Mouse (Mus musculus): Measurements from ENCODE around the gene Fam229a. TPM values are rescaled to one million over a fixed set of nuclear protein-coding genes. Genes with fewer than 3 reads are reported as not detected.
"Not testable (repeated sequence)": the region's sequence is repeated elsewhere in the genome, so short reads cannot be mapped to it uniquely, and the experiment has no call there.

Gene Fam229a
- total RNA-seq, 2 experiments from 2014 or later = not detected

- H3K27ac ChIP-seq = peak within 1 kb of the TSS; percentile 49
- TF ChIP-seq CTCF (IDR thresholded peaks at IDR 0.05) = no peak
- DNase-seq = peak; percentile 78
- H3K4me3 ChIP-seq = peak within 1 kb of the TSS; percentile 79
- intact Hi-C loops (cut with DNase I) = no loop called here
These were observed 22.2 kb downstream of the Fam229a start, which contains the start of gene Marcksl1 for GRCm38 (mm10) chr4:129513086-129513767. TSS of gene Marcksl1 (plus strand) at chr4:129513581.

GRCm38 (mm10) chr4:129513891-129514290, 22.9 kb downstream of the Fam229a start:
- DNase-seq = no peak
- peak overlapping the region; percentile 49 for H3K27ac ChIP-seq
- intact Hi-C loops (cut with DNase I) = no loop called here
- peak overlapping the region; percentile 79 for H3K4me3 ChIP-seq
- no peak for TF ChIP-seq CTCF (IDR thresholded peaks at IDR 0.05)

DNA sequence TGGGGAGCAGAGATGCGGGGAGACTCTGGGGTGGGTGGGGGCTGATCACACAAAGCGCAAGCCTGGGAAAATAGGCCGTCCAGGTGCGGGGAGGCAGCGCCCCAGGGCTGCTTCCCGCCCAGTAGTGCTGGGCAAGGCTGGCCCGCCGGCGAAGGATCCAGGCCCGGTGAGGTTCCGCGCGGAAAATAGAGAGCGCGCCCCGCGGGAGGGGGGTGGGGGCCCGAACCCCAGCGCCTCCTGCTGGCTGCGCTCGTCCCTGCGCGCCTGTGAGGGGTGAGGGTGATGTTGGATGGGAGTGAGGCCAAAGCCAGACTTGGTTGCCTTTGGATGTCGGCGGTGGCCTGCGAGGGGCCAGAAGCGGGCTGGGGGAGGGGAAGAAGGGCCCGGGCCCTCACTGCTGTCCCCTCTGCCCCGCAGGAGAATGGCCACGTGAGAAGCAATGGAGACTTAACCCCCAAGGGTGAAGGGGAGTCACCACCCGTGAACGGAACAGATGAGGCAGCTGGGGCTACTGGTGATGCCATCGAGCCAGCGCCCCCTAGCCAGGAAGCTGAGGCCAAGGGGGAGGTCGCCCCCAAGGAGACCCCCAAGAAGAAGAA, 23.4 kb downstream of the Fam229a start:
- TF ChIP-seq CTCF (IDR thresholded peaks at IDR 0.05) = peak; percentile 68
- intact Hi-C loops (cut with DNase I) = no loop called here
- peak overlapping the region; percentile 48 for H3K27ac ChIP-seq
- peak overlapping the region; percentile 79 for H3K4me3 ChIP-seq
- DNase-seq = peak; percentile 53

DNA sequence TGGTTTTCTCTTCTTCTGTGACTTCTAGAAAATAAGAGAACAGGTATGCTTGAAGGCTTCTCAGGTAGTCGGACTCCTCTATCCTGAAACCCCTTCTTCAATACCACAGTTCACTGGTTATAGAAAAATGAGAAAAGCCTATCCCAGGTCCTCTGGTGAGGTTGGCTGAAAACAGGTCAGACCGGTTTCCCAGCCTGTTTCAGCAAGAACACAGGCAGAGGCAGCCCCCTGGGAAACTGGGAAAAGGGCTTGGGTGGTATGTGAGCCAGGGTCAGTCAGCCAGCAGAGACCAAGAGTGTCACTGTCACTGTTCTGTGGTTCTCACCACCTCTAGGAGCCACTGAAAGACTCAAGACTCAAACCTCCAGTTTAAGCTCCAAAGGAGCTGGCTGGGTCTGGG, 25.9 kb downstream of the Fam229a start:
- Histone ChIP-seq H3K27ac (no peak overlapping the region), H3K4me3 (no peak overlapping the region)
- no peak for DNase-seq
- TF ChIP-seq CTCF (IDR thresholded peaks at IDR 0.05) = no peak
- intact Hi-C loops (cut with DNase I) = no loop called here

GRCm38 (mm10) chr4:129518519-129518918, 27.5 kb downstream of the Fam229a start:
- H3K4me3 ChIP-seq = no peak overlapping the region
- H3K27ac ChIP-seq = no peak overlapping the region
- intact Hi-C loops (cut with DNase I) = no loop called here
- no peak for DNase-seq
- TF ChIP-seq CTCF (IDR thresholded peaks at IDR 0.05) = no peak

DNA sequence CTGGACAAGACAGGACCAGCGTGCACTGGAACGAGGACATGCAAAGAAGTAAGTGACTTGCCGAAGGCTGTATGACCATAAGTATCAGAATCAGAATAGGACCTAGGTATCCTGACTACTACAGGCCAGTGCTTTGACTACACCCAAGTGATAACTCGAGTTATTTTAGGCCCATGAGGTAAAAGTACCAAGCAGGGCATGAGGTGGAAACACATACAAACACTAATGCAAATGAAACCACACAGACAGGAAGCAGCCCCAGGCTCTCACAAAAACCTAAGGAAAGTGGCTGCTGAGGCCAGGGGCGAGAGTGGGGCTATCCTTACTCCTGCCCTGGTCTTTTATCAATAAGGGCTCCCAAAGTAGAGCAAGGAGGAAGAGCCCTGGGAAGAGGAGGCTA, 34.3 kb downstream of the Fam229a start:
- no peak for DNase-seq
- no peak for TF ChIP-seq CTCF (IDR thresholded peaks at IDR 0.05)
- intact Hi-C loops (cut with DNase I) = no loop called here
- Histone ChIP-seq H3K27ac (no peak overlapping the region), H3K4me3 (no peak overlapping the region)

GRCm38 (mm10) chr4:129525889-129526288, 34.9 kb downstream of the Fam229a start:
- TF ChIP-seq CTCF (IDR thresholded peaks at IDR 0.05) = no peak
- H3K4me3 ChIP-seq = no peak overlapping the region
- H3K27ac ChIP-seq = no peak overlapping the region
- intact Hi-C loops (cut with DNase I) = no loop called here
- DNase-seq = no peak

DNA sequence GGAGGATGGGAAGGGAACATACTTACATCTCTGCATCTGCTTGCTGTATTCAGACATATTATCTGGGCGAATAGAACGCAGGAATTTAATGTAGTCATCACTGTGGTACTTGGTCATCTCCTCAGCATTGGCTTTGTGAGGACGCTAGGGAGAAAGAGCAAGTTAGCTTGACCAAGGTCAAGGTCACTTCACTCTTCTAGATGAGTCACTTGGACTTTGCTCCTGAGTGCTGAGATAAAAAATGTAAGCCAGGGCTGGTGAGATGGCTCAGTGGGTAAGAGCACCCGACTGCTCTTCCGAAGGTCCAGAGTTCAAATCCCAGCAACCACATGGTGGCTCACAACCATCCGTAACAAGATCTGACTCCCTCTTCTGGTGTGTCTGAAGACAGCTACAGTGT, 37.9 kb downstream of the Fam229a start:
- H3K27ac ChIP-seq; DNase-seq; H3K4me3 ChIP-seq; intact Hi-C loops (cut with DNase I): not testable (repeated sequence)

DNA sequence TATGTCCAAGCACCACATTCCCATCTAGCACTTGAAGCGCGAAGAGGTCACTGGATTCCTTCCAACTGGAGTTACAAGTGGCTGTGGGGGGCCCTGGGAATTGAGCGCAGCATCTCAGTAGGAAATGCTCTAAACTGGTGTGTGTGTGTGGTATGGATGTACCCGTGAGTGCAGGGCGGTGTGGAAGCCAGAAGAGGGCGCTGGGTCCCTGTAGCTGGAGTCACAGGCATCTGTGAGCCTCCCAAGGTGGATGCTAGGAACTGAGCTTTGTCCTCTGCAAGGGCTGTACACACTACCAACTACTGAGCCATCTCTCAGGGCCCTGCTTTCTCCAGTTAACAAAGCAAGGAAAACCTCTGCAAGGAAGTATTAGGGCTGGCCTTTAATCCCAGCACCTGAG, 49.0 kb downstream of the Fam229a start:
- no peak for DNase-seq
- intact Hi-C loops (cut with DNase I) = loop anchor here (2.0 kb wide), 1 partner anchor 69 kb away; no protein-coding TSS in a partner anchor
- H3K27ac ChIP-seq = no peak overlapping the region
- H3K4me3 ChIP-seq = no peak overlapping the region
- peak; percentile 32; the same call in 1 of the 2 replicates for TF ChIP-seq CTCF (IDR thresholded peaks at IDR 0.05)

Other genes with a start within 250 kb of the Fam229a start
- 1 to 10 TPM; 2.0 to 2.1 TPM for gene C77080, start 229.8 kb upstream of the Fam229a start, total RNA-seq (2021)
- gene Sync, start 203.6 kb upstream of the Fam229a start, total RNA-seq (2021) = 10 to 100 TPM; 39.9 to 46.5 TPM
- 10 to 100 TPM; 38.5 to 46.9 TPM for gene Rbbp4, start 155.8 kb upstream of the Fam229a start, total RNA-seq (2021)
- gene Zbtb8os, start 155.5 kb upstream of the Fam229a start, total RNA-seq (2021) = 10 to 100 TPM; 24.8 to 28.9 TPM
- 1 to 10 TPM in 1 of 2 experiments, under 1 TPM in 1; 0.61 to 1.3 TPM for gene Zbtb8a, start 113.1 kb upstream of the Fam229a start, total RNA-seq (2021)
- not detected for gene Zbtb8b, start 50.3 kb upstream of the Fam229a start, total RNA-seq (2021)
- gene Bsdc1, start 29.6 kb upstream of the Fam229a start, total RNA-seq (2021) = 10 to 100 TPM; 34.8 to 36.4 TPM
- gene Tssk3, start 168 bp upstream of the Fam229a start, total RNA-seq (2021) = not detected
- 1 to 10 TPM in 1 of 2 experiments, under 1 TPM in 1; 0.69 to 1.1 TPM for gene Marcksl1, start 22.4 kb downstream of the Fam229a start, total RNA-seq (2021)
- 10 to 100 TPM in 1 of 2 experiments, 1 to 10 TPM in 1; 9.1 to 10.6 TPM for gene Hdac1, start 51.5 kb downstream of the Fam229a start, total RNA-seq (2021)
- not detected for gene Lck, start 82.5 kb downstream of the Fam229a start, total RNA-seq (2021)
- gene Fam167b, start 87.4 kb downstream of the Fam229a start, total RNA-seq (2021) = not detected
- gene Eif3i, start 109.5 kb downstream of the Fam229a start, total RNA-seq (2021) = 100 to 1,000 TPM; 134 to 137 TPM
- 10 to 100 TPM; 29.8 to 31.9 TPM for gene Tmem234, start 109.5 kb downstream of the Fam229a start, total RNA-seq (2021)
- gene Dcdc2b, start 123.1 kb downstream of the Fam229a start, total RNA-seq (2021) = 1 to 10 TPM in 1 of 2 experiments, under 1 TPM in 1; 0.77 to 3.1 TPM
- 10 to 100 TPM in 1 of 2 experiments, 1 to 10 TPM in 1; 9.0 to 10.8 TPM for gene Iqcc, start 127.9 kb downstream of the Fam229a start, total RNA-seq (2021)
- gene Ccdc28b, start 132.8 kb downstream of the Fam229a start, total RNA-seq (2021) = 10 to 100 TPM; 31.1 to 38.4 TPM
- 10 to 100 TPM; 19.7 to 21.1 TPM for gene Txlna, start 149.9 kb downstream of the Fam229a start, total RNA-seq (2021)
- 10 to 100 TPM; 80.9 to 85.9 TPM for gene Kpna6, start 181.6 kb downstream of the Fam229a start, total RNA-seq (2021)
- gene Tmem39b, start 205.6 kb downstream of the Fam229a start, total RNA-seq (2021) = 1 to 10 TPM; 3.1 to 4.4 TPM